Mouse (Mus musculus) kidney, postnatal 0 days (tissue): Measurements from ENCODE around the gene Kcna5. TPM values are rescaled to one million over a fixed set of nuclear protein-coding genes. Genes with fewer than 3 reads are reported as not detected.

ENCODE experiments used
- ATAC-seq: fragments of 200-750 bp; cut with Nextera tagmentation; replicated peaks from 2 replicates; pipeline ENCODE4 v1.8.0; 2017; ENCODE audit warnings: low read depth, moderate number of reproducible peaks, moderate TSS enrichment, moderate library complexity; ENCODE audit not compliant: low FRiP score
- DNase-seq: peaks from one replicate; pipeline ENCODE4 v3.0.0-alpha.2; 2016; ENCODE audit warnings: low spot score
- H3K27ac ChIP-seq: fragments of 300-500 bp; sonication (generic); 2 replicates; pipeline ENCODE4 v1.5.1; 2014; ENCODE audit warnings: mild to moderate bottlenecking
- H3K27me3 ChIP-seq: fragments of 300-500 bp; sonication (generic); 2 replicates; pipeline ENCODE4 v1.6.1; 2014; ENCODE audit warnings: low read length, mixed read lengths; ENCODE audit not compliant: insufficient read depth
- H3K36me3 ChIP-seq: fragments of 300-500 bp; sonication (generic); 2 replicates; pipeline ENCODE4 v1.6.1; 2014; ENCODE audit warnings: low read length, mixed read lengths; ENCODE audit not compliant: insufficient read depth
- H3K4me1 ChIP-seq: fragments of 300-500 bp; sonication (generic); replicated peaks from 2 replicates; pipeline ENCODE4 v1.6.1; 2014; ENCODE audit warnings: antibody characterized with exemption, low read length, mixed read lengths; ENCODE audit not compliant: insufficient read depth
- H3K4me2 ChIP-seq: fragments of 300-500 bp; sonication (generic); 2 replicates; pipeline ENCODE4 v1.6.1; 2014; ENCODE audit warnings: mild to moderate bottlenecking, low read length, moderate library complexity, mixed read lengths
- H3K4me3 ChIP-seq: fragments of 300-500 bp; sonication (generic); replicated peaks from 2 replicates; pipeline ENCODE4 v1.5.1; 2014; ENCODE audit warnings: low read depth, low read length
- H3K9ac ChIP-seq: fragments of 300-500 bp; sonication (generic); 2 replicates; pipeline ENCODE4 v1.6.1; 2014; ENCODE audit warnings: low read depth, low read length
- H3K9me3 ChIP-seq: fragments of 300-500 bp; sonication (generic); replicated peaks from 2 replicates; pipeline ENCODE4 v1.6.1; 2016; ENCODE audit warnings: low read length, inconsistent platforms, mixed read lengths
- CTCF ChIP-seq: IDR thresholded peaks from 2 replicates; pipeline ENCODE4 v1.5.1; 2016; ENCODE audit warnings: antibody characterized with exemption, low read depth, mild to moderate bottlenecking, moderate library complexity
- WGBS: fragments of 180-500 bp; shearing (Covaris S2); extraction: QIAGEN DNeasy Blood & Tissue Kit; methylation state at CpG from one replicate; pipeline ENCODE4 v1.1.7; 2014; 5-methylcytosine and 5-hydroxymethylcytosine counted together
- polyA plus RNA-seq: library from polyadenylated mRNA; unstranded; fragments of >200 nt; fragmentation: Nextera tagmentation; extraction: Ambion mirVana; gene quantifications from 2 replicates; pipeline ENCODE4 v1.2.1, GENCODE M21; 2015

Gene Kcna5
- polyA plus RNA-seq, 1 experiment from 2014 or later = 3.0 TPM

DNA sequence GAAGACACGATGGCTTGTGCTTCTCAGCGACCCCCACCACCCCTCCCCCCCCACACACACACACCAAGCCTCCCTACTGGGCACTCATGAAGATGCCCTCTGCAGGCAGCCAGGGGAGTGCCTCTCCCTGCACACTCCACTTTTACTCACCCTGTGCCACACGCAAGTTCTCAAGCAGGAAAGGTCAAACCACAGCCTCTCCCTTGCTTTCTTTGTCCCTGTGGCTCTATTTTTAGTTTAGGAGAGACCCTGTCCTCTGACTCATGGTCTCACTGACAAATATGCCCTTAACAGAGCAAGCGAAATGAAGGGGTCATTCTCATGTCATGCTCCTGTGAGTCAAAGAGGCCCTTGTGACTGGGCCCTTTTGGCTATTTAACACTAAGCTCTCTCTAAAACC lies 50.3 kb downstream of the Kcna5 start:
- Histone ChIP-seq H3K4me1 (no peaks in the 10 kb centered on the region), H3K36me3 (no peaks in the 10 kb centered on the region), H3K4me2 (no peak overlapping the region), H3K9ac (no peak overlapping the region), H3K9me3 (no peaks in the 10 kb centered on the region), H3K27ac (no peak overlapping the region), H3K27me3 (no peaks in the 10 kb centered on the region), H3K4me3 (no peak overlapping the region)
- 43% methylated on average over 4 of the region's 4 CpGs for WGBS
- DNase-seq (no peak), ATAC-seq (no peak)
- TF ChIP-seq CTCF = 0 out of 2 replicates have a peak, but pooled peaks have one; percentile 1

DNA sequence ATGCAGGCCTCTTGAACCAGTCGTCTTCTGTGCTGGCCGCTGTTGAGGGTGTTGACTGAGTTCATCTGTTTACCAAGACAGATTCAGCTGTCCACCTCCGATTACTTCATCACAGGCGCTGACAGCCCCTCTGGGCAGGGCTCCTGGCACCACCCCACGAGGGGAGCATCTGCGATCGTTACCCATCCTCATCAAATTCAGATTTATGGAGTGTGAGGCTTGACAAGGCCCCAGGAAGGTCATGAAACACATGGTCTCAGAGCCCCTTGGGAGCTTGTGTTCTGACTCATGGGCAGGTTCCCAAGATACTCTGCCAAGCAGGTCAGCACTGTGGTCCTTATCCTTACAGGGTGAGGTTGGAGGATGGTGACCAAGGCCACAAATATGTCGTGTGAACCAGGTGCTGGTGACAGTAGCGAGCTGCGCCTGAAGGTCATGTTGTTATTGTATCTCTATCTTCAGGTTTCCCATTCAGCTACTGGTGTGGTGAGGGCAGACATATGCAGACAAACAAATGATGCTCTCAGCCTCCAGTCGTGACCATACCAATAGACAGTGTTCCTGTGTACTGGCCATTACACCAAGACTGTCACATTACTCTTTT lies 51.8 kb downstream of the Kcna5 start:
- Histone ChIP-seq H3K27me3 (no peaks in the 10 kb centered on the region), H3K4me3 (no peak overlapping the region), H3K9ac (no peak overlapping the region), H3K36me3 (no peaks in the 10 kb centered on the region), H3K9me3 (no peaks in the 10 kb centered on the region), H3K4me2 (no peak overlapping the region), H3K4me1 (no peaks in the 10 kb centered on the region), H3K27ac (no peak overlapping the region)
- TF ChIP-seq CTCF = no peak
- WGBS = 52% methylated on average over 11 of the region's 11 CpGs
- ATAC-seq (no peak), DNase-seq (no peak)

Other genes starting within 250 kb of the Kcna5 start
- gene Kcna1, start 111.0 kb upstream of the Kcna5 start, polyA plus RNA-seq = 0.24 and 0.29 TPM in 2 replicates
- 1.4 and 2.1 TPM in 2 replicates for gene Kcna6, start 205.3 kb upstream of the Kcna5 start, polyA plus RNA-seq